ENCODE assay signal across 7 mouse cellular contexts in the genomic region with DNA sequence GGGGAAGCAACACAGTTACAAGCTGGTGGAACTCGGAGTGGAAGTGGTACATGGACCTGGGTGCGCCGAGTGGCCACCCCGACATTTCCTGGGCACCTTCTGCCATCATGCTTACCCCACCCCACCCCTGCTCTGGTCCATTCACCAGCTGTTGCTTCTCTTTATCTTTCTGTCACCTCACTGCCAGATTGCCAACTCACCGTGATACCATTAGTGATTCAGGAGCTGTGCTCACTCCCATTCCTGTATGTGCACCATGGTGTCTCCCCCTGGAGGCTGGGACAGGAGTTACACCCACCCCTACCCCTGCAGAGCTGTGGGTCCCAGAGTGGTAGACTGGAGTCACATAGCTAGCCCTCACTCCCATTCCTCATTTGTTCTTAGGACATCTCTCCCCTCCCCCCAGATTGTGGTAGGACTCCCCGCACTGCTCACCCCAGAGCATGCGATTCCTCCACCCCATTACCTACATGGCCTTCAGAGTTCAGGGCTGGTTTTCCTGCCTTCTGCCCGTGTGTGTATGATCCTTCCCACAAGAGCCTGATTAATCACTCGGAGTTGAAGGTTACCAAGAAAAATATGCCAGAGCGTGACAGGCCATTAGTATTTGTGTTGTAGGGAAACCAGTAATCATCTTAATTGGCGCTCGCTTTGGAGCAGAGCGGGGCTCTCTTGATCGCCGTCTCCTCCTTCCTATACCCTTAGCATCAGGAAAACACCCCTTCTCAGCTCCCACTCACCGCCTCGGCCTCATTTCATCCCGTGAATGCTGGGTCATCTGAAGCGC. TPM values are rescaled to one million over a fixed set of nuclear protein-coding genes. Genes with fewer than 3 reads are reported as not detected.
DNase-seq lines count a peak whose midpoint lies in the region; ATAC-seq and TF ChIP-seq lines count a peak whose summit lies in the region.

No protein-coding gene starts in this region.

- no peaks in the 10 kb centered on the region for H3K27me3 ChIP-seq in MEL (ENCODE audit: control insufficient read depth in 1 of 2, insufficient read depth in 2 of 2, low read length in 2 of 2)

- H3K4me1 ChIP-seq in MEL (ENCODE audit: control insufficient read depth in 1 of 2, insufficient read depth in 2 of 2, low read length in 2 of 2): no peaks in the 10 kb centered on the region
- H3K4me1 ChIP-seq in bone marrow macrophage, adult 2 months (ENCODE audit: control insufficient read depth, insufficient read depth, low read length): no peaks in the 10 kb centered on the region

- no peak for TF ChIP-seq POLR2A in MEL (IDR thresholded peaks at IDR 0.05; ENCODE audit: control insufficient read depth in 1 of 2, insufficient read depth in 1 of 2, low read depth in 1 of 2, low read length in 2 of 2, poor library complexity in 1 of 2)
- no peak for TF ChIP-seq POLR2A in bone marrow macrophage, adult 2 months (IDR thresholded peaks at IDR 0.05; ENCODE audit: borderline replicate concordance, low read depth, low read length)

- TF ChIP-seq RAD21 in MEL (IDR thresholded peaks at IDR 0.05; ENCODE audit: low read depth, low read length): peak; percentile 74

- H3K4me3 ChIP-seq in MEL (ENCODE audit: control insufficient read depth in 1 of 2, insufficient read depth in 1 of 2, low read depth in 2 of 2, low read length in 2 of 2): no peak overlapping the region
- no peak overlapping the region for H3K4me3 ChIP-seq in bone marrow macrophage, adult 2 months (ENCODE audit: insufficient read depth, low read length)

- intact Hi-C loops in left cerebral cortex, postnatal 4 days (cut with DNase I): no loop called here
- intact Hi-C loops in left cerebral cortex, postnatal 25 days (cut with DNase I): no loop called here

- no peaks in the 10 kb centered on the region for H3K36me3 ChIP-seq in MEL (ENCODE audit: control insufficient read depth in 1 of 2, insufficient read depth in 2 of 2, low read length in 2 of 2)

- H3K79me2 ChIP-seq in MEL (ENCODE audit: control insufficient read depth, insufficient read depth, low read length, poor library complexity): no peaks in the 10 kb centered on the region

- H3K27ac ChIP-seq in MEL (ENCODE audit: control insufficient read depth, low read depth, low read length): no peak overlapping the region
- H3K27ac ChIP-seq in bone marrow macrophage, adult 2 months (ENCODE audit: insufficient read depth, low read depth, low read length): no peak overlapping the region

- DNase-seq in left cerebral cortex, postnatal 4 days: peak; percentile 31
- no peak for DNase-seq in left cerebral cortex, postnatal 25 days (ENCODE audit: low spot score in 2 of 2)
- peak; percentile 76 for DNase-seq in MEL (ENCODE audit: low read depth, low spot score)
- DNase-seq in thymus, postnatal 25 days: peak; percentile 63

- peak; percentile 37 to 62; a peak in 2 of 4 replicates for ATAC-seq in hematopoietic stem cell, adult 5-6 weeks (replicated peaks in 1 of 2; ENCODE audit: insufficient read depth in 1 of 2, low FRiP score in 2 of 2, low TSS enrichment in 1 of 2, low read depth in 1 of 2, poor library complexity in 2 of 2, severe bottlenecking in 2 of 2)
- ATAC-seq in megakaryocyte progenitor cell, adult 5-6 weeks (replicated peaks; ENCODE audit: poor library complexity): peak; percentile 91

- TF ChIP-seq EP300 in MEL (IDR thresholded peaks at IDR 0.05; ENCODE audit: low read depth in 1 of 2, low read length in 2 of 2): peak in 1 of 2 experiments; percentile 51; a peak in 2 of 4 replicates

- peak; percentile 82 to 92 (median 90) for TF ChIP-seq CTCF in MEL (IDR thresholded peaks at IDR 0.05 in 2 of 3, conservative IDR thresholded peaks at IDR 0.05 in 1 of 3; ENCODE audit: control insufficient read depth in 1 of 3, insufficient read depth in 1 of 3, low read depth in 2 of 3, low read length in 3 of 3, poor library complexity in 1 of 3, severe bottlenecking in 1 of 3)
- TF ChIP-seq CTCF in bone marrow macrophage, adult 2 months (IDR thresholded peaks at IDR 0.05; ENCODE audit: low read depth, low read length): peak; percentile 49

- no peak overlapping the region for H3K9ac ChIP-seq in MEL (ENCODE audit: control insufficient read depth, low read depth, low read length, poor library complexity, severe bottlenecking)

- H3K9me3 ChIP-seq in MEL (replicated peaks; ENCODE audit: insufficient read depth, low read length): no peaks in the 10 kb centered on the region

TF ChIP-seq in MEL, 35 proteins besides CTCF, POLR2A, EP300 and RAD21:
- no peak for TF ChIP-seq MXI1 (IDR thresholded peaks at IDR 0.05; ENCODE audit: low read depth, low read length)
- TF ChIP-seq TCF12 (IDR thresholded peaks at IDR 0.05; ENCODE audit: low read depth, low read length): no peak
- TF ChIP-seq GABPA (IDR thresholded peaks at IDR 0.05; ENCODE audit: low read depth, low read length): no peak
- no peak for TF ChIP-seq USF1 (IDR thresholded peaks at IDR 0.05; ENCODE audit: low read depth, low read length)
- no peak for TF ChIP-seq KAT2A (conservative IDR thresholded peaks at IDR 0.05; ENCODE audit: low read depth, low read length)
- TF ChIP-seq ZKSCAN1 (IDR thresholded peaks at IDR 0.05; ENCODE audit: low read depth, low read length): no peak
- peak; percentile 76 for TF ChIP-seq ZC3H11A (IDR thresholded peaks at IDR 0.05; ENCODE audit: low read depth, low read length)
- TF ChIP-seq TBP (IDR thresholded peaks at IDR 0.05; ENCODE audit: low read depth, low read length): no peak
- TF ChIP-seq ETS1 (IDR thresholded peaks at IDR 0.05; ENCODE audit: low read depth, low read length): peak; percentile 69
- no peak for TF ChIP-seq POLR2AphosphoS5 (IDR thresholded peaks at IDR 0.05; ENCODE audit: borderline replicate concordance, low read depth, low read length)
- TF ChIP-seq MYC (IDR thresholded peaks at IDR 0.05; ENCODE audit: low read depth, low read length): no peak
- no peak for TF ChIP-seq MYB (IDR thresholded peaks at IDR 0.05; ENCODE audit: low read depth, low read length)
- no peak for TF ChIP-seq JUND (IDR thresholded peaks at IDR 0.05; ENCODE audit: low read depth, low read length)
- TF ChIP-seq GATA1 (IDR thresholded peaks at IDR 0.05; ENCODE audit: low read depth, low read length): peak; percentile 35; the same call in 1 of the 2 replicates
- 0 out of 2 replicates have a peak, but pooled peaks have one; percentile 47 for TF ChIP-seq MAZ (IDR thresholded peaks at IDR 0.05; ENCODE audit: low read depth, low read length)
- TF ChIP-seq NRF1 (IDR thresholded peaks at IDR 0.05; ENCODE audit: insufficient read depth, low read depth, low read length, poor library complexity, severe bottlenecking): no peak
- no peak for TF ChIP-seq TAL1 (IDR thresholded peaks at IDR 0.05; ENCODE audit: low read length)
- TF ChIP-seq NELFE (IDR thresholded peaks at IDR 0.05; ENCODE audit: low read depth, low read length): no peak
- TF ChIP-seq MAX (IDR thresholded peaks at IDR 0.05; ENCODE audit: low read length): no peak
- no peak for TF ChIP-seq ELF1 (IDR thresholded peaks at IDR 0.05; ENCODE audit: low read depth, low read length)
- TF ChIP-seq MEF2A (IDR thresholded peaks at IDR 0.05; ENCODE audit: extremely low read depth, insufficient replicate concordance, low read depth, low read length, poor library complexity, severe bottlenecking): no peak
- TF ChIP-seq SIN3A (IDR thresholded peaks at IDR 0.05; ENCODE audit: low read length): peak; percentile 48; the same call in 1 of the 2 replicates
- no peak for TF ChIP-seq BHLHE40 (IDR thresholded peaks at IDR 0.05; ENCODE audit: borderline replicate concordance, low read depth, low read length)
- TF ChIP-seq RCOR1 (IDR thresholded peaks at IDR 0.05; ENCODE audit: low read depth, low read length): no peak
- TF ChIP-seq SMC3 (IDR thresholded peaks at IDR 0.05; ENCODE audit: low read depth, low read length): peak; percentile 95

RNA-seq across cellular contexts. Expression of a gene that starts 54.0 kb away (rescaled TPM):
- 10 to 100 TPM; 32.0 to 35.3 TPM for total RNA-seq in left cerebral cortex, postnatal 4 days (2021)
- total RNA-seq in left cerebral cortex, postnatal 25 days (2021): 10 to 100 TPM; 50.4 to 50.9 TPM
- total RNA-seq in MEL (2012; rRNA removed): 40.2 and 40.6 TPM in 2 replicates
- polyA plus RNA-seq in MEL (2012; ENCODE audit: insufficient read depth in 1 of 2, insufficient read length in 2 of 2, low read depth in 1 of 2, low replicate concordance in 2 of 2, missing spikeins in 1 of 2): 10 to 100 TPM in 1 of 2 experiments, not detected in 1; 52.5 TPM
- 26.1 and 28.4 TPM in 2 replicates for polyA plus RNA-seq in bone marrow macrophage, adult 2 months (2012; ENCODE audit: insufficient read depth, insufficient read length, missing spikeins)
- total RNA-seq in hematopoietic stem cell, adult 5-6 weeks (2017): 26.6 and 26.8 TPM in 2 replicates
- total RNA-seq in megakaryocyte progenitor cell, adult 5-6 weeks (2015): 19.0 and 22.6 TPM in 2 replicates
- total RNA-seq in megakaryocyte progenitor cell, adult 5-6 weeks (2017): 16.5 and 17.0 TPM in 2 replicates

Comparison
In these comparisons a context has a peak if more than half of its experiments do, and no peak if none do; other contexts are left out.
1. DNase-seq: peak in left cerebral cortex, postnatal 4 days (single experiment), MEL (single experiment) and thymus, postnatal 25 days (single experiment); none in left cerebral cortex, postnatal 25 days (0 of 2).